Mouse (Mus musculus) heart, adult 2 months (tissue): ENCODE measurements at regions not wholly inside any gene's neighbourhood (a gene's known extent, or its start where the extent isn't known, plus 50 kb on each side); places are given as distances from the start of the nearest gene placed in this dataset.

Experiments
- CTCF ChIP-seq: fragments of 200-600 bp; IDR thresholded peaks from 2 replicates; pipeline ENCODE4 v1.8.1; 2022; ENCODE audit warnings: antibody characterized with exemption, mild to moderate bottlenecking, moderate library complexity
- EP300 ChIP-seq: fragments of 200-500 bp; IDR thresholded peaks from 2 replicates; pipeline ENCODE4 v1.6.1; 2011; ENCODE audit warnings: low read depth, low read length, control low read depth; ENCODE audit not compliant: insufficient read depth
- POLR2A ChIP-seq: fragments of 200-500 bp; IDR thresholded peaks from 2 replicates; pipeline ENCODE4 v1.6.1; 2011; ENCODE audit warnings: mild to moderate bottlenecking, low read depth, low read length, control low read depth; ENCODE audit not compliant: insufficient read depth

- no peak for TF ChIP-seq CTCF
- no peak for TF ChIP-seq EP300
- no peak for TF ChIP-seq POLR2A
Observed at GRCm38 (mm10) chr10:72347253-72347652, 307.4 kb upstream of the Zwint start.
